33 mouse cellular contexts compared by ENCODE assay signal in genomic region chr9:100663473-100664134, GRCm38 (mm10).
DNase-seq lines count a peak whose midpoint lies in the region; ATAC-seq and TF ChIP-seq lines count a peak whose summit lies in the region.
"Had no signal": no experiment of that assay in that cellular context is flagged by ENCODE, and none has a peak within 500 bp of the region (broad histone marks: within the 10 kb centered on the region; RNA-seq: fewer than 3 reads in every experiment).

No protein-coding gene starts in this region.

- intact Hi-C loops in left cerebral cortex, postnatal 4 days (cut with DNase I) = no loop called here

- H3K4me3 ChIP-seq in liver, embryonic 11.5 days (ENCODE audit: low read depth, low read length) = no peak overlapping the region
- no peak overlapping the region for H3K4me3 ChIP-seq in liver, postnatal 0 days (ENCODE audit: low read depth, low read length)
- H3K4me3 ChIP-seq: embryonic facial prominence, embryonic 13.5 days; forebrain, embryonic 15.5 days; heart, embryonic 13.5 days; layer of hippocampus, adult 2 months; limb, embryonic 12.5 days; megakaryocyte, embryonic 14.5 days; myocyte; neural tube, embryonic 13.5 days had no signal

- H3K4me1 ChIP-seq in liver, embryonic 11.5 days (replicated peaks; ENCODE audit: control insufficient read depth, insufficient read depth, low read length) = 0 out of 2 replicates have a peak, but pooled peaks cover 5% of the 10 kb centered on the region
- H3K4me1 ChIP-seq in liver, postnatal 0 days (ENCODE audit: insufficient read depth) = peaks cover 7% of the 10 kb centered on the region; the same call in 1 of the 2 replicates
- H3K4me1 ChIP-seq: embryonic facial prominence, embryonic 13.5 days; forebrain, embryonic 15.5 days; heart, embryonic 13.5 days; limb, embryonic 12.5 days; neural tube, embryonic 13.5 days had no signal

- H3K9me3 ChIP-seq in liver, embryonic 11.5 days (ENCODE audit: control insufficient read depth, low read length) = no peaks in the 10 kb centered on the region
- H3K9me3 ChIP-seq in liver, postnatal 0 days (ENCODE audit: low read length) = no peaks in the 10 kb centered on the region; the same call in 1 of the 2 replicates
- H3K9me3 ChIP-seq: embryonic facial prominence, embryonic 13.5 days; forebrain, embryonic 15.5 days; heart, embryonic 13.5 days; megakaryocyte, embryonic 14.5 days had no signal

- H3K36me3 ChIP-seq in liver, embryonic 11.5 days (ENCODE audit: control insufficient read depth, insufficient read depth, low read length) = 0 out of 2 replicates have a peak, but pooled peaks cover 2% of the 10 kb centered on the region
- H3K36me3 ChIP-seq in liver, postnatal 0 days (replicated peaks; ENCODE audit: insufficient read depth, low read length) = no peaks in the 10 kb centered on the region
- H3K36me3 ChIP-seq: forebrain, embryonic 15.5 days; heart, embryonic 13.5 days; limb, embryonic 12.5 days; neural tube, embryonic 13.5 days had no signal

- TF ChIP-seq CTCF in liver, postnatal 0 days (IDR thresholded peaks at IDR 0.05; ENCODE audit: low read depth) = no peak

- peak; percentile 16 for DNase-seq in T-cell, adult 2 months (ENCODE audit: low spot score)
- DNase-seq in c-Kit-positive CD71-positive TER-119-positive erythroid progenitor cells, embryonic 14.5 days (ENCODE audit: low spot score) = peak; percentile 53
- DNase-seq in liver, embryonic 11.5 days (ENCODE audit: low spot score) = no peak
- no peak for DNase-seq in liver, postnatal 0 days
- DNase-seq in frontal cortex, postnatal 14 days (ENCODE audit: low spot score in 2 of 2) = no peak
- DNase-seq in left cerebral cortex, postnatal 4 days = no peak
- no peak for DNase-seq in kidney, postnatal 25 days
- DNase-seq in gastrocnemius, postnatal 4 days (ENCODE audit: low spot score in 2 of 2) = no peak
- DNase-seq: adrenal gland, postnatal 36 days; cerebellum, adult 2 months; cerebellum, postnatal 25 days; embryo, embryonic 11 days; gastrocnemius, postnatal 14 days; heart, adult 18-20 months; heart, postnatal 14 days; kidney, adult 9 months; kidney, postnatal 14 days; lung, adult 2 months; lung, postnatal 14 days; right cerebral cortex, postnatal 4 days; thymus, adult 18-20 months; thymus, postnatal 4 days had no signal

- H3K9ac ChIP-seq in liver, embryonic 11.5 days (ENCODE audit: low read depth, low read length) = no peak overlapping the region
- H3K9ac ChIP-seq in liver, postnatal 0 days (replicated peaks) = no peak overlapping the region
- H3K9ac ChIP-seq: embryonic facial prominence, embryonic 13.5 days; forebrain, embryonic 15.5 days; heart, embryonic 13.5 days; hindbrain, embryonic 14.5 days; limb, embryonic 12.5 days; neural tube, embryonic 13.5 days had no signal

- H3K27me3 ChIP-seq in liver, embryonic 11.5 days (replicated peaks; ENCODE audit: control insufficient read depth, insufficient read depth, low read length) = no peaks in the 10 kb centered on the region
- H3K27me3 ChIP-seq in liver, postnatal 0 days (ENCODE audit: insufficient read depth, low read length) = no peaks in the 10 kb centered on the region
- H3K27me3 ChIP-seq: embryonic facial prominence, embryonic 13.5 days; forebrain, embryonic 15.5 days; heart, embryonic 13.5 days; limb, embryonic 12.5 days; megakaryocyte, embryonic 14.5 days; neural tube, embryonic 13.5 days had no signal

- peak; percentile 97 for ATAC-seq in liver, embryonic 11.5 days (replicated peaks; ENCODE audit: low FRiP score)
- peak; percentile 90 for ATAC-seq in liver, postnatal 0 days
- ATAC-seq: activated CD4-positive, CD25-positive, alpha-beta regulatory T cell, adult 4 months; forebrain, embryonic 15.5 days; midbrain, embryonic 16.5 days had no signal

- H3K4me2 ChIP-seq in liver, embryonic 11.5 days = peak overlapping the region; percentile 33; the same call in 1 of the 2 replicates
- peak overlapping the region; percentile 33; the same call in 1 of the 2 replicates for H3K4me2 ChIP-seq in liver, postnatal 0 days (ENCODE audit: low read depth, low read length)
- H3K4me2 ChIP-seq: embryonic facial prominence, embryonic 13.5 days; forebrain, embryonic 15.5 days; heart, embryonic 13.5 days; hindbrain, embryonic 14.5 days; limb, embryonic 12.5 days; neural tube, embryonic 13.5 days had no signal

- no peak for TF ChIP-seq EP300 in liver, postnatal 0 days (IDR thresholded peaks at IDR 0.05; ENCODE audit: low read depth)

- WGBS in liver, embryonic 11.5 days = 68% methylated on average over 4 of the region's 4 CpGs
- 64% methylated on average over 4 of the region's 4 CpGs for WGBS in liver, postnatal 0 days (ENCODE audit: insufficient replicate concordance)

- peak overlapping the region; percentile 56 for H3K27ac ChIP-seq in liver, embryonic 11.5 days (ENCODE audit: low read depth, low read length)
- H3K27ac ChIP-seq in liver, postnatal 0 days (ENCODE audit: low read depth) = no peak overlapping the region
- H3K27ac ChIP-seq: embryonic facial prominence, embryonic 13.5 days; forebrain, embryonic 15.5 days; heart, embryonic 13.5 days; hindbrain, embryonic 14.5 days; layer of hippocampus, adult 2 months; limb, embryonic 12.5 days; neural tube, embryonic 13.5 days had no signal

Comparison
In these comparisons a context has a peak if more than half of its experiments do, and no peak if none do; other contexts are left out.
1. DNase-seq: peak in T-cell, adult 2 months (single experiment) and c-Kit-positive CD71-positive TER-119-positive erythroid progenitor cells, embryonic 14.5 days (single experiment); none in liver, embryonic 11.5 days (single experiment), liver, postnatal 0 days (single experiment), frontal cortex, postnatal 14 days (0 of 2), left cerebral cortex, postnatal 4 days (single experiment), kidney, postnatal 25 days (0 of 2) and gastrocnemius, postnatal 4 days (0 of 2).